Mouse (Mus musculus) right cerebral cortex, adult 18-20 months (tissue): ENCODE measurements around the gene Btc.

Experiments used
- DNase-seq: peaks from one replicate; pipeline ENCODE4 v3.0.0; 2022; ENCODE audit warnings: mixed read lengths

The Btc gene

DNA sequence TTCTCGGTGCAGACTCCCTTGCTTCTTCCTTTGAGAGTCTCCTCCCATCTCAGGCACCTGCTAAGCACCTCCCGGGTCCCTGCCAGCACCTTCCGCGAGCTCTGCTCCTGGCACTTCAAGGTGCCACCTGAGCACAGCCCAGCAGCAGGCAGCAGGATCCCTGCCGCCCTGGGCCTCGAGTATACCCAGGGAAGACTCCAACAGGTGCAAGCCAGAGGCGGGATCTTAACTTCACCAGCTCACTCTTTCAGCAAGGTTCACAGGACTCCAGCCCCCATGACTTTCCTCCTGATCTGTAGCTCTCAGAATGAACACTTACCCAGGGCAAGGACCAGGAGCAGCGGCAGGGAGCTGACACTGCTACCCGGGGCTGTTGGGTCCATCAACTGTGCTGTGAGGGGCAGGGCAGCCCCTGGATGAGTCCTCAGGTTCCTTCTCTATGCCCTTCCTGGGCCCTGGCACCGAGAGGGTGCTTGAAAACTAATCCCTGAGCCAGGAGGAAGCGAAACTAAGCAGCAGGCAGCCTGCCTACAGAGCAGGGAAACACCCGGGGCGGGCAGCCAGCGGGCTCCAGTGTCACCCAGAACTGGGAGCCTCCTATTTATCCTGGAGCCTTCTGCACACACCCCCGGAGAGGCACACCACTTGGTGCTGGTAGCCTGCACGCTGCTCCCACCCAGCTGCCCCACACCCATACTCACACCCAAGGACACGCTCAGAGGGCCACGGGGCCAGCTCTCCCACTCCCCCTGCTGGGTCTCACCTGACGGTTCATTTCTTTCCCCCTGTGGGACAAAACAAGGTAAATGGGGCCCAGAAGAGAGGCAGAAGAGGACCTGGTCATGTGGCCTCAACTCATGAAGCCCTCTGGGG lies at the start of gene Btc:
TSS of gene Btc (minus strand) at position 656 of the 873 bp plus-strand sequence.
- peak; percentile 42 for DNase-seq

DNA sequence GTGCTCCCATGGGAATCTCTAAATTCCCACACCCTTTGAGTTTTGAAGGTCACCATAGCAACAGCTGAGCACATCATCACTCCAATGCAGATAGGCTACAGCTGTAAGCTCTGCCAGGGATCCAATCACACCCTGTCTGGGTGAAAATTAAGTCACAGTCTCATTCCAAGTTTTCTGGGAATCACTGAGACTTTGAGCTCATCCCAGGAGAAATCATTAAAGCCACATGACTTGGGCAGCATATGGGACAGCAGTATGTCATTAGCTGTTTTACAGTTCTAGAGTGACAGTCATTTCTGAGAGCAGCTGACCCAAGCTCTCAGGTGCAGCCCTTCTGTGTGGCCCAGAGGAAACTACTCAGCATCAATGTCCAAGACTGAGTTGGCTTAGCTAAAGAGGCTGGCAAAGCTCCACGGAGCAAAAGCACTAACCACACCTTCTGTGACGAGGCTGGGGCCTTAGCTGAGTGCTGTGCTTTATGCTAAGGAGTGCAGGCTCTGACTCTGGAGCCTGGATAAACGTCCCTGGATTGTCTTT lies 42.3 kb upstream of the Btc start:
- DNase-seq, result peak; percentile 13

DNA sequence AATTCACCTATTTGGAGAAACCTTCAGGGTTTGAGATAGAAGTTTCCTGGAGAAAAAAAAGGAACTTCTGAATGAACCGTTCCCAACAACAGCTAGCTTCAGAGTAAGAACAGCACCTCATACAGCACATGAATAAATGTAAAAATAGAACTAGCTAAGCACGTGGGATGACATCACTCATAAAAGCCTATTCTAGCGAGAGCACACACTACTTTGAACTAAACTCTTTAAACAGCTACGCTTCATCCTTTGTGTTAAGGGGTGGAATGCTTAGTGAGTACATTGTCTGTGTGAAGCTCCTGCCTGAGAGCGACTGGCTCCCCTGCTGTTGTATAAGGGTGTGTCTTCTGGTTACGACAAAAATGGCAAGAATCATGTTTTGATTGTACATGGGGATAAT lies 33.8 kb upstream of the Btc start:
- DNase-seq, result no peak

DNA sequence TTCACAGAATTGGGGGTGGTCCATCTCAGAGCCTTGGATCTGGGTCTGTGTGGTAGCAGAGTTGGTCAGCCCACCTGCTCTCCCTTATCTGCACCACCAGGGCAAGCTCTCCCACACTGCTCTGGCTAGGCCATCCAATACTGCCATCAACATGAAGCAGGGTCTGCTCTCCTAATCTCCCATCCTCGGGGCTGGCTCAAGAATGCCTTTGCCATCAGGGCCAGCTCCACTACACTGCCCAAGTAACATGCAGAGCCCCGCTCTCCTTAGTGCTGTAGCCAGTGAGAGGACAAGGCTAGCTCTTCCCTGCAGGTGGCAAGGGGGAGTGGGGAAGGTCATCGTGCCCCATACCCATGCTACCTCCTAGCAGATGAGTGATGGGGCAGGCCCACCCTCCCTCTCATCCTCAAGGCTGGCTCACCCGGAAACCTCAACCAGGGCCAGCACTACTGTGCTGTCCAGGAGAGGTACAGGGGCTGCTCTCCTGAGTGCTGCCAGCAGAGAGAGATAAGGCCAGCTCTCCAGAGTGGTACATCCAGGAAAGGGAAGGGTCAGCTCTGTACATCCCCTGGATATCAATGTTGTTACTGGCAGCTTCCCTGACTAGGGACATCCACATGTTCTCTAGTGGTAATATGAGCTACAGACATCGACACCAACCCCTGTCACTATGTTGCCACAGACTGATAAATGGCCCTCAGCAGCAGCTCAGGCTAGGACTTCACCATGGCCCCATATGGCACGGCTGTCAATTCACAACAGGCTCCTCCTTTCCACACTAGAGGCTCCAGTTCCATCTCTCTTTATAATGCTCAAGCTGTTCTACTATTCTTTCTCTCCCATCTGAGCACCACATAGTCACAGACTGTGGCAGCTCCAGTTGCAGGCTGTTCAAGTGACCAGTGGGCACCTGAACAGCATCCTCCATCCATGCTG lies 32.2 kb upstream of the Btc start:
- DNase-seq, result no peak

DNA sequence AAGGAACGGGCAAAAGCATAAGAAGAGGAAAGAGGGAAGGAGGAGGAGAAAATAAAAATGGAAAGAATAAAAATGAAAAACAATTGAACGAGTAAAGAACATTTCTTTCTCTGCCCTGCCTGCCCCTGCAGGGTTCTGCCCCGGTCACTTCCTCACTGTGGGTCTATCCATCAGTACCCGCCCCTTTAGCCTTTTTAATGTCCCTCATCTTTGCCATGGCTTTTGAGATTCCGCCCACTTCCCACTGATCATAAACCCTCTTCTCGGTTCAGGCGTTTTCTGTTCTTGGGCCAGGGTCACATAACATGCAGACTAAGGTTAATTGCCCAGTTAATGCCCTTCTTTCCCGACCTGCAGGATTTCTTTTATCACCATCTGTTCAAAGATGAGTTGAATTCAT lies 25.8 kb upstream of the Btc start:
- no peak for DNase-seq

DNA sequence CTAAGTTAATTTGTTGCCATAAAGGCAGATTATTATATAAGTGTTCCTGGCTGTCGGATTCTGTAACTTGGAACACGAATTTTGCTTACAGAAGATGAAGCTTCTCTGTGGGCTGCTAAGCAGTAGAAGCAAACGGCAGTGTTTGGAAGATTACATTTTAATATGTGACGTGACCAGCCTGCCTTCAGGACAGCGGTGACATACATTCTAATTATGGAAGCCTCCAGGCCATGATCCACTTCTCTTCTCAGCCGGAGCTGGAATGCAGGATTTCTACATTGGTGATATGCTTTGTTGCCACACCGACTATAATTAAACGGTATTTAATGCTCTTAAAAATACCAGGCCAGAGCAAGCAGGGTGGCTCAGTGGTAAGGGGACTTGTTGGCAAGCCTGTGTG lies 11.0 kb upstream of the Btc start:
- DNase-seq, result peak; percentile 56

DNA sequence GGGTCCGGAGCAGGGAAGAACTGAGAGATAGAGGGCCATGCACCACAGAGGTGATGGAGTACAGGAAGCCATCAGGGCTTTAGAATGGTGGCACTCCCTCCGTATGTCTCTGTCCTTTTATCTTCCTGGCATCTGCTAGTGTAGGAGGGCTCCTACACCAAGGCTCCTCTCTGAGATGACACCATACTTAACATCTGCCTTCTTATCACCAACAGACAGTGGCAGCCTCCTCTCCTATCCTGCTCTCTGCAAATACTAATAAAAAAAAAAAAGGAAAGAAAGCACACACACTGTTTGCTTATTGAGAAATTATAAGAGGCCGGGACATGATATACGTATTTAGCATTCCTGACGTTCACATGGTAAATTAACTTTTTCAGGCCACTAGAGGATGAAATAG lies 1.5 kb upstream of the Btc start:
- no peak for DNase-seq

DNA sequence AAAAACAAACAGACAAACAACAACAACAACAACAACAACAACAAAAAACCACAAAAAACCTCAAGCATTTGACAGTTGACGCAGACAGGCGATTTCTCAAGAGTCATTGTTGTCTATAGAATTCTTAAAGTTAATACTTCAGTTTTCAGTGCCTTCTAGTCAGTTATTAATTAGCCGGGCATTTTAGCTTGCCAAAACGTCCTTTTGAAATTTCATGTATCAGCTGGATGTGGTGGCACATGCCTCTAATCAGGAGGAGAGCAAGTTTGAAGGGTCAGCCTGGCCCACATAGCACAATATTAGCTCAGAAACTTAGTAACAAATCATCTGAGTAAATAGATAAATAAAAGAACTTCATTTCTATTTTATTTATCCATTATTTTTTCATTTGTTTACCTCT lies 487 bp upstream of the Btc start:
- no peak for DNase-seq

DNA sequence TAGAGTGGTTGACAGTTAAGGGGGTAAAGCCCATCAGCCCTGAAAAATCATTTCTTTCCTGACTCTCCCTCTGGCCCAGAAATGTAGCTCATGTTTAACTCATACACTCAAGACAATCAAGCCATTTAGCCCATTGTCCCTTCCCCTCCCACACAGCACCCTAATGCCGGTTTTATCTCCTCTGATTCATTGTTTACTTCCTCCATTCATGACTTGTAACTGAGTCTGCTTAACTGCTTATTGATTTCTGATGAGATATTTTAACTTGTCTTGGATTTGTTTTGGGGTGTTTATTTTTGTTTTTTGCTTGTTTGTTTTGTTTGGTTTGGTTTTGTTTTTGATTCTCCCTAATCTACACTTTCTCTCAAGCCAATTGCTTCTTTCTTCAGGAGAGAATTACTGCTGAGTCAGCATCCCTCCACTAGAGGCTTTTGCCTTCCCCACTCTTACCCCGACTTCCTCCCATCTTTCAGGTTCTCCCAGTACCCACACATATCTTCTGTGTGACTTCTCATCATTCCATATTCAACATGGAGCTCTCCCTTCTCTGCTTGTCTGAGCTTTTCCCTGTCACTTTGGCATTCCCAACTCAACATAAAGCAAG lies 2.2 kb downstream of the Btc start:
- DNase-seq, result no peak

DNA sequence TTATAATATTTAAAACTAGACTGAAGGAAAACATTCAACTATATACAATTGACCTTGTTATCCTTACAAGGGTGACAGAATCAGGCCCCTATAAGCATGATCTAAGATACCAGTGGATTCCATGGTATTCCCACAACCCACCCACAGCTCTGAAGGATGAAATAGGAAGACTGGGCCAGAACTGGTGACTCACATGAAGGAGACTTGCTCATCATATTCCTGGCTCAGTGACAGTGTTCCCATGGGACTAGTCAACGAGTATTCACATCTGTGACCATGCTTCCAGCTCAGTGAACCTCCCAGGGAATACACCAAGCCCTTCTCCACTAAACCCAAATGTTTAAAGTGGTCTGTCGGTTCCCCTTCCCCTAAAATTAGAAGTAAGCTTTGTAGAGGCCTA lies 27.3 kb downstream of the Btc start:
- no peak for DNase-seq

DNA sequence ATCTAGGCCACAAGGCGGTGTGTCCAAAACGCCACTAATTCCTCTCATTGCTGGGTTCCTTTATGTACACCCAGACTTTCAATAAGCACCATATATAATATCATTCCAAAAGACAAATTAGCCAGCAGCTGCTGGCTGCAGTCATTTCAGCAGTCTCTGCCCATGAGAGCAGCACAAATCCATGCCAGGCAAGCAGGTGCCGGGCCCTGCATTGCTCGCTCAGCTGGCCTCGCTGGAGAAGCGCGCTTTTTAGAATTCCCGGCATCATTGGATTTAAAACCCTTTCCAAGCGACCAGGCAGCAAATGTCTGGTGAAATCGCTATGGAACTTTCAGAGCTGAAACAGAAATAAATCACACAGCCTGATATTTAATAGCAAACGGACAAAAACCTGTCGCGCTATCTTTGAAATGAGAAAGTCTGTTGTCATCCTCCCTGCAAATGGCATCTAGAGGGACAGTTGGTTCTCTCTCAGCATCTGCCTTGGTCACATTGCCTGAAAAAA lies 34.7 kb downstream of the Btc start:
- no peak for DNase-seq

DNA sequence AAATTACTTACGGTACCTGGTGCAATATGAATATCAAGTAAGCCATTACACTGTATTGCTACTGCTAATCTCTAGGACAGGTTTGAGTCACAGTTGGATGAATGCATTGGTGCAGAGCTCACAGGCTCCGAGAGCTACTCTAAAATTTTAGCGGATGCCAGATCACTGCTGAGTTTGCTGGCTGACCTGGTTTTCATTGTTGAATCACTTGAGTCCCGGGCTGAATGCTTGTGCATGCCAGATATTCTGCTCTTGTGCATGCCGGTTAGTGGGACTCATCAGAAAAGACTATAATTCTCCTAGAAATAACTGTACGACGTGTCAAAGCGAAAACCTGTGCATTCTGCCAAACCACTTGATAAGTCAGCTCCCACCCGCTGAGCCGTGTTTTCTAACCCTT lies 35.9 kb downstream of the Btc start:
- peak; percentile 13 for DNase-seq

DNA sequence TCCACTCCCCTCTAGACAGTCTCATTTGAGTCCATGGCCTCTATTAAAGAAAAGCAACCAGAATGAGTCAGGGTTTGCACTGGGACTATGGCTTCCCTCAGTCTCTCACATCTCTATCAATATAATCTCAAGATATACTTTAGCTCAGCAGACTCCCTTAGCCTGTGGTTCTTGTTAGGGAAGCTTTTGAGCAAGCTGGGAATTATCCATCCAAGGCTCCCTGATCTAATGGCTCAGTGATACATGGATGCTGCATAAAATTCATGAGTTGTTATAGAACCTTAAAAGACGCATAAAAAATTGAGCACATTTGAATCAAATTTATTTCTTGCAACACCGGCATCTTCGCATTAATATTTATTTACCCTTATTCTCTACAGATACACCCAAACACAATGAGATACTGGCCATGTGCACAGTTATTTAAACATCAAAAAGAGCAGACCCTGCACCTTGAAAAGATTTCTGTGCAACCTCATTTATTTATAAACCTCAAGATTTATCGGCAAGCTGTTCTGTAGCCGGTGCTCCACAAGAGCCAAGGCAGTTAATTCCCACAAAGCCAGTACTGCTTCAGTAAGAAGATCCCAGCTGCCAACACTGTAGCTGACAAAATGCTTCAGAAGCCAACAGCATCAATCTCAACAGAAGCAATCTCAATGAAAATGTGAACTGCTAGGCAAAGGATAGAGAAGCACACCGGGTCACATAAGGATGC lies 39.4 kb downstream of the Btc start:
- DNase-seq, result no peak

DNA sequence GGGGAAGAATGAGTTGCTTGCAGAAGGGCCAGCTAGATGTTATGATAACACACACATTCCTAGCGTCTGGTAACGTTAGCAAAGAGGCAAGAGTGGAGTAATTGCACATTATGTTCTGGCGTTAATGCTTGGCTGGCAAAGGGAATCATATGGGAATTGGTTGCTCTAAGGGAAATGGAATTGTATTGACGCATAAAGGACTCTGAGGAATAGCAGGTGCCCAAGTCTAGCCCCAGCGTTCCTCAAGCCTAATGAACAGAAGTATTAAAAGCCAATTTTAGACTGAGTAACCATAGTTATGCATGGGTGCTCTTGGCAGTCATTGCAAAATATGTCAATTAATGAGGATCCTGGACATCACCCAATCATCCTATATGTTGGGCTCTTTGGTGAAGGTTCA lies 50.1 kb downstream of the Btc start:
- no peak for DNase-seq

DNA sequence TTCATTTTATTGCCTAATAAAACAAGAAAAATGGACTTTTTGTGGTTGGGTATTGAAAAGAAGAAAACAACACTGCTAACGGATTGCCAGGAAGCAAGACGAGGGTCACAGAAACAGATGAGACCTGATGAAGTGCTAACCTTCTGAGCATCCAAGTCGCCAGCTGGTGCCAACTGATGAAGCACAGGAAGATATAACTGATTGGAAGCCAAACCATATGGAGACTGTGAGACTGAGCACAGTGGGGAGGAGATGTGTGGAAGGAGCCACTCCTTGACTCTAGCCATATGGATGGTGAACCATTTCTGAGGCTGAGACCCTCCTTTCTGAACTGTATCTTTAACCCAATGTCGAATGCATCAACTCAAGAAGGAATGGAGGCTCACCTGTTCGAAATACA lies 57.1 kb downstream of the Btc start:
- no peak for DNase-seq

DNA sequence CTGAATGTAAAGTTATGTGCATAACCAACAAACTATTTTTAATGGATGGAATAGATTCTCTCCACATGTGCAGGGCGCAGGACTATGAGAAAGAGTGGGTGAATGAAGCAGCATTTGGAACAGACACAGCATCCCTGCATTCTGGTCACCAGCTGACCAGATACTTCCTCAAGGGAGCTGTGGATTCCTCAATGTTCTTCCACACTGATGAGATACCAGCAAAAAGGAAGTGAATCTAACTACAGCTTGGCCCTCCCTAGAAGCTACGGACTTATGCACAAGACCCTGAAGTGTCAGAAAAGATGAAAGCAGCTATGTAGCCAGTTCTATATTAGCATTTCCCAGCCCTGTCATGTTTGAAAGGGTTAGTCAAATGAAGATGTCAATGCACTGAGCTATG lies 57.7 kb downstream of the Btc start:
- DNase-seq, result no peak

DNA sequence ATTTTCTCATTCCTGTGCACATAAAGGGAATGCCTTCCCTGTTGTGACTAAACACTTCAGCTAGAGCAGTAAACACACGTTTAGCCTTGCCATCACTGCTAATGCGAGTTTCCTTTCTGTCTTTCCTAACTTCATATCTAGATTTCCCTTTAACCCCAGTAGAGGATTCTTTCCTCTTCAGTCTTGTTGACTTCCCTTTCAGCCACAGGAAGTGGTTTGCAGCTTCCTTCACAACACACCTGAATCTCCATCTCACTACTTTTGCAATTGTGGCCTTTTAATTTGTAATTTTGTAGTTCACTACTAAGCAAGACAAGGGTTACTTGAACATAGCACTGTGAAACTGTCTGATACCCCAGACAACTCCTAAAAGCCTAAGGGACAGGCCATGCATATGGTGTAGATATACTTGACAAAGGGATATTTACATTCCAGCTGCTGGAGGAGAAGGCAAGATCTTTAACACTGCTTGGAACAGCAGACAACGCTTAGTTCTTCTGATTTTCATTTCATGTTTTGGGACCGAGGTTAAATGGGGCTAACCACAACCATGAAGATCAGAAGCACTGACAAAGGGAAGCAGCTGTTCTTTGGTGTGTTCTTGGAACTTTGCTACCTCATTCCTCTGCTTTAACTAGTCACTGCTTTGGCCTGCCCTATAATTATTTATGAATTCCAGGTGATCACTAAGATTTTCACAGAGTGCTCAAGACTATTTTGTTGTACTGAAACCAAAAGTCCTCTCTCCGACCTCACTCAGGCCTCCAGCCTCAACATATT lies 60.6 kb downstream of the Btc start:
- DNase-seq, result no peak

DNA sequence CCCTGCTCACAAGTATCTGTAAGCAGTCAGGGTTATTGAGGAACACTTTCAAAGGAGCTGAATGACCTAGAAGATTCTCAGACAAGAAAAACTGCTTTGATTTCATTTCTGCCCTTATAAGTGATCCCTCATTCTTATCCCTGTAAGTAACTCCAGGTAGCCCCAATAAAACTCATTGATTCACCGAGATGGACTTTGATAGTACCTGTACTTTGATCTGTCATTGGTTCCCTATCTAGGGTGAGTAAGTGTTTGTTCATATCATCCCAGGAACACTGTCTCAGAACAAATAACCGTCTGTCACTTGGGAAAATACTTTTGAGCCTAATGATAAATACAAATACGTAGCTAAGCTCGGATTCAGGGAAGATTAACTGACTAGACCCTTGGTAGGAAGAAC lies 68.6 kb downstream of the Btc start:
- DNase-seq, result no peak

DNA sequence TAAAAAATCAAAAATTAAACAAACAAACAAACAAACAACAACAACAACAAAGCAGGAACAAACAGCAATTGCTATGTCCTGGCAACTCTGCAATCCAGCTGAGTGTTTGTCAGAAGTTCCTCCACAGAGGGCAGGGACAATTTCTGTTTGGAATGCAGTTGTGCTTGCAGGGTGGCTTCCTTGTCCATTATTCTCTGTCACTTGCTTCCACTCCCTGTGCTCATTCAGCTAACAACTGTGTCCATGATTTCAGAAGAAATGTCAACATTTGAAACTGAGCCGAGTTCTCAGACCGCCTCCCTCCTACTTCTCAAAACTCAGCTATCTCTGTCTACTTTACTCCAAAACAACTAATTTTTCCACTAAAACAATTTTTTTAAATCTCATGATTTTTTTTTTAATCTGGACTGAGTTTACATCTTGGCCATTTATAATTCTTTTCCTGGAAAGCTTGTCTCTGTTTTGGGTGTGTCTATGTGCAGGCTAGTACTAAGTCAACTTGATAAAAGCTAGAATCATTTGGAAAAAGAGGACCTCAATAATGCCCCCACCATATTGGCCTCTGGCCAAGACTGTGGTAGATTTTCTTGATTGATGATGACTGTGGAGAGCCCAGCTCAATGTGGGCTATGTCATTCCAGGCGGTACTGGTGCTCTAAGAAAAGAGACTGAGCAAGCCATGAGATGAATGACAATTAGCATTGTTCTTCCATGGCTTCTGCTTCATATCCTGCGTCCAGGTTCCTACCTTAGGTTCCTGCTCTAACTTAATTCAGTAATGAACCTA lies 70.5 kb downstream of the Btc start:
- DNase-seq, result no peak

DNA sequence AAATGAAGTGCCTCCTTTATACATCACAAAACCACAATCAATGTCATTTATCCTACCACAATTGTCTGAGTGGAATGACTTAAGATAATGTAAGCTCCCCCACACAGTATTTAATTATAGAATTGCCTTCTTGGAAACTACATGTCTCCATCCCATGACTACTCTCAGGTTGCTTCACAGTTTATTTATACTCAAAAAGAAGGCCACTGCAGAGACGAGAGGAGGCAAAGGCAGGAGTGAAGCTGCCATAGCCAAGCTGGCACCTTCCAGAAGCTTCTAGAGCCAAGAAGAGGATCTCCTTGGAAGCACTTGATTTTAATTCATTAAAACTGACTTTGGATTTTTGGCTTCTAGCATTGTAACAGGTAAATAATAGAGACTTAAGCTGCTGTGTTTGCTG lies 81.0 kb downstream of the Btc start:
- DNase-seq, result no peak

DNA sequence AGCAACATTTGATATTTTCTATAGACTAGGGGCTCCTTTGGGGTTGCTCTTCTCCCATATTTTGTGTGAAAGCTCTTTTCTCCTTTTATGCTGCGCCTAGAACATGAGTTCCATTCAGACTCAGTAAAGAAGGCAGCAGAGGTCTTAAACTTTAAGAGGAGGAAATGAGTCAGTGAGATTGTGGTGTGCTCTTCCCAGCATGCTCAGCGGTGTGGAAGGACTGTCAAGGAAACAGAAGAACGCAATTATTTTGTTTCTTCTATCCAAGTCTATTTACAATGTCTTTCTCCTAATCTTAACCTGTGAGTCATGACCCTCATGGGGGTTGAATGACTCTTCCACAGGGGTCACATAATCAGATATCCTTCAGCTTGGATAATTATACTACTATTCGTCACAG lies 82.4 kb downstream of the Btc start:
- no peak for DNase-seq
